Mouse (Mus musculus) lung, postnatal 0 days (tissue): Measurements from ENCODE around the gene Slc25a29.

Experiments
- CTCF ChIP-seq: IDR thresholded peaks from 2 replicates; pipeline ENCODE4 v1.5.1; 2016; ENCODE audit warnings: antibody characterized with exemption, mild to moderate bottlenecking
- EP300 ChIP-seq: IDR thresholded peaks from 2 replicates; pipeline ENCODE4 v1.6.1; 2016; ENCODE audit warnings: antibody characterized with exemption, mild to moderate bottlenecking, control low read depth

DNA sequence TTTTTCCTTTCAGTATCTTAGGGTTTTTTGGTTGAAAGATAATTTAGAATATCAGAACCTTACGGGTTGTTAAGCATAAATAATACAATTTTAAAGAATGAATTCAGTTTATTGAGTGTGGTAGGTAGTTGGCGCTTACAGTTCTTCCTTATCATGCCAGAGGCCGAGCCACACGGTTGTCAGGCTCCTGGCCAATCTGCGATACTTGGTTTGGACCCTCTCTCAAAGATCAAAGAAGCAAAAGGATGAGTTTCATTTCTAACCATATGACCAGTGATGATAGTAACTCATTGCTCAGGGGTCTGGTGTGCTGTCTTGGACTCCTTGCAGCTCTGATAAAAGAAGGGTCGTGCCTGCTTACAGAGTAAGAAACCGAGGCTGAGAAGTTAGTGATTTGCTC lies 25.4 kb downstream of the Slc25a29 start:
- TF ChIP-seq EP300 (no peak), CTCF (no peak)
